Mouse (Mus musculus): Measurements from ENCODE around the gene Washc3. TPM values are rescaled to one million over a fixed set of nuclear protein-coding genes. Genes with fewer than 3 reads are reported as not detected.

The Washc3 gene
- polyA plus RNA-seq, 1 experiment, result 23.7 TPM

GRCm38 (mm10) chr10:88202581-88202980 lies 1.7 kb downstream of the Washc3 start:
- peaks cover 2% of the 10 kb centered on the region for H3K4me1 ChIP-seq (ENCODE audit: control insufficient read depth, insufficient read depth, low read length)
- no peak overlapping the region for H3K4me3 ChIP-seq (replicated peaks; ENCODE audit: insufficient read depth, low read depth, low read length)
- WGBS, result 93% methylated on average over 8 of the region's 8 CpGs
- H3K27ac ChIP-seq (ENCODE audit: insufficient read depth, low read length), result no peak overlapping the region
- TF ChIP-seq POLR2A (IDR thresholded peaks at IDR 0.05; ENCODE audit: borderline replicate concordance, insufficient read depth, low read length), result no peak
- no peak for TF ChIP-seq CTCF (IDR thresholded peaks at IDR 0.05; ENCODE audit: borderline replicate concordance, insufficient read depth, low read depth, low read length)
- H3K27me3 ChIP-seq (ENCODE audit: control insufficient read depth, insufficient read depth, low read length), result no peaks in the 10 kb centered on the region
- no peak for DNase-seq

GRCm38 (mm10) chr10:88203236-88203635 lies 2.3 kb downstream of the Washc3 start:
- no peak for DNase-seq

GRCm38 (mm10) chr10:88212644-88213043 lies 11.8 kb downstream of the Washc3 start:
- WGBS, result 83% methylated on average over 5 of the region's 5 CpGs
- H3K4me3 ChIP-seq (replicated peaks; ENCODE audit: insufficient read depth, low read depth, low read length), result no peak overlapping the region
- DNase-seq, result no peak

More at GRCm38 (mm10) chr10:88203236-88203635, 2.3 kb downstream of the Washc3 start:
- H3K27me3 ChIP-seq (ENCODE audit: control insufficient read depth, insufficient read depth, low read length), result no peaks in the 10 kb centered on the region
- H3K4me1 ChIP-seq (ENCODE audit: control insufficient read depth, insufficient read depth, low read length), result peaks cover 2% of the 10 kb centered on the region
- no peak overlapping the region for H3K4me3 ChIP-seq (replicated peaks; ENCODE audit: insufficient read depth, low read depth, low read length)
- TF ChIP-seq CTCF (IDR thresholded peaks at IDR 0.05; ENCODE audit: borderline replicate concordance, insufficient read depth, low read depth, low read length), result no peak
- no peak for TF ChIP-seq POLR2A (IDR thresholded peaks at IDR 0.05; ENCODE audit: borderline replicate concordance, insufficient read depth, low read length)
- 93% methylated on average over 6 of the region's 6 CpGs for WGBS
- H3K27ac ChIP-seq (ENCODE audit: insufficient read depth, low read length), result no peak overlapping the region

GRCm38 (mm10) chr10:88214800-88215514 lies 14.1 kb downstream of the Washc3 start:
- Histone ChIP-seq H3K4me3 (replicated peaks; ENCODE audit: insufficient read depth, low read depth, low read length) (no peak overlapping the region), H3K27ac (ENCODE audit: insufficient read depth, low read length) (no peak overlapping the region), H3K4me1 (ENCODE audit: control insufficient read depth, insufficient read depth, low read length) (no peaks in the 10 kb centered on the region), H3K27me3 (ENCODE audit: control insufficient read depth, insufficient read depth, low read length) (no peaks in the 10 kb centered on the region)
- WGBS, result 93% methylated on average over 20 of the region's 20 CpGs
- TF ChIP-seq CTCF (IDR thresholded peaks at IDR 0.05; ENCODE audit: borderline replicate concordance, insufficient read depth, low read depth, low read length) (no peak), POLR2A (IDR thresholded peaks at IDR 0.05; ENCODE audit: borderline replicate concordance, insufficient read depth, low read length) (no peak)
- no peak for DNase-seq

More at GRCm38 (mm10) chr10:88212644-88213043, 11.8 kb downstream of the Washc3 start:
- H3K27ac ChIP-seq (ENCODE audit: insufficient read depth, low read length), result no peak overlapping the region
- H3K27me3 ChIP-seq (ENCODE audit: control insufficient read depth, insufficient read depth, low read length), result no peaks in the 10 kb centered on the region
- no peak for TF ChIP-seq POLR2A (IDR thresholded peaks at IDR 0.05; ENCODE audit: borderline replicate concordance, insufficient read depth, low read length)
- H3K4me1 ChIP-seq (ENCODE audit: control insufficient read depth, insufficient read depth, low read length), result no peaks in the 10 kb centered on the region

- Histone ChIP-seq H3K4me1 (ENCODE audit: control insufficient read depth, insufficient read depth, low read length) (no peaks in the 10 kb centered on the region), H3K4me3 (replicated peaks; ENCODE audit: insufficient read depth, low read depth, low read length) (no peak overlapping the region), H3K27me3 (ENCODE audit: control insufficient read depth, insufficient read depth, low read length) (no peaks in the 10 kb centered on the region), H3K27ac (ENCODE audit: insufficient read depth, low read length) (no peak overlapping the region)
- 95% methylated on average over 3 of the region's 3 CpGs for WGBS
- no peak for DNase-seq
- TF ChIP-seq CTCF (IDR thresholded peaks at IDR 0.05; ENCODE audit: borderline replicate concordance, insufficient read depth, low read depth, low read length) (no peak), POLR2A (IDR thresholded peaks at IDR 0.05; ENCODE audit: borderline replicate concordance, insufficient read depth, low read length) (no peak)
These were observed 17.3 kb downstream of the Washc3 start for GRCm38 (mm10) chr10:88218161-88218560.

GRCm38 (mm10) chr10:88221718-88222117 lies 20.8 kb downstream of the Washc3 start:
- DNase-seq, result no peak
- Histone ChIP-seq H3K27ac (ENCODE audit: insufficient read depth, low read length) (no peak overlapping the region), H3K4me1 (ENCODE audit: control insufficient read depth, insufficient read depth, low read length) (no peaks in the 10 kb centered on the region; the same call in 1 of the 2 replicates), H3K27me3 (ENCODE audit: control insufficient read depth, insufficient read depth, low read length) (no peaks in the 10 kb centered on the region), H3K4me3 (replicated peaks; ENCODE audit: insufficient read depth, low read depth, low read length) (no peak overlapping the region)
- TF ChIP-seq CTCF (IDR thresholded peaks at IDR 0.05; ENCODE audit: borderline replicate concordance, insufficient read depth, low read depth, low read length) (no peak), POLR2A (IDR thresholded peaks at IDR 0.05; ENCODE audit: borderline replicate concordance, insufficient read depth, low read length) (no peak)
- WGBS, result 96% methylated on average over 5 of the region's 5 CpGs

GRCm38 (mm10) chr10:88225421-88225820 lies 24.5 kb downstream of the Washc3 start:
- no peak overlapping the region for H3K27ac ChIP-seq (ENCODE audit: insufficient read depth, low read length)
- H3K4me1 ChIP-seq (ENCODE audit: control insufficient read depth, insufficient read depth, low read length), result no peaks in the 10 kb centered on the region; the same call in 1 of the 2 replicates
- TF ChIP-seq POLR2A (IDR thresholded peaks at IDR 0.05; ENCODE audit: borderline replicate concordance, insufficient read depth, low read length) (no peak), CTCF (IDR thresholded peaks at IDR 0.05; ENCODE audit: borderline replicate concordance, insufficient read depth, low read depth, low read length) (no peak)
- no peaks in the 10 kb centered on the region for H3K27me3 ChIP-seq (ENCODE audit: control insufficient read depth, insufficient read depth, low read length)
- WGBS, result 71% methylated on average over 5 of the region's 5 CpGs
- DNase-seq, result no peak
- no peak overlapping the region for H3K4me3 ChIP-seq (replicated peaks; ENCODE audit: insufficient read depth, low read depth, low read length)

GRCm38 (mm10) chr10:88227962-88228361 lies 27.1 kb downstream of the Washc3 start:
- no peak for TF ChIP-seq CTCF (IDR thresholded peaks at IDR 0.05; ENCODE audit: borderline replicate concordance, insufficient read depth, low read depth, low read length)
- TF ChIP-seq POLR2A (IDR thresholded peaks at IDR 0.05; ENCODE audit: borderline replicate concordance, insufficient read depth, low read length), result no peak
- Histone ChIP-seq H3K27ac (ENCODE audit: insufficient read depth, low read length) (no peak overlapping the region), H3K4me3 (replicated peaks; ENCODE audit: insufficient read depth, low read depth, low read length) (no peak overlapping the region), H3K27me3 (ENCODE audit: control insufficient read depth, insufficient read depth, low read length) (no peaks in the 10 kb centered on the region), H3K4me1 (ENCODE audit: control insufficient read depth, insufficient read depth, low read length) (no peaks in the 10 kb centered on the region; the same call in 1 of the 2 replicates)
- 96% methylated on average over 2 of the region's 2 CpGs for WGBS
- no peak for DNase-seq

Data from cerebellum, adult 2 months (tissue).